Mouse (Mus musculus) hindbrain, postnatal 0 days (tissue): Measurements from ENCODE around the gene Cenpa. TPM values are rescaled to one million over a fixed set of nuclear protein-coding genes. Genes with fewer than 3 reads are reported as not detected.
A peak's percentile ranks its signal among the peaks of the same experiment; 100 is the strongest.

Source experiments
- ATAC-seq: fragments of 200-750 bp; cut with Nextera tagmentation; 2 replicates; pipeline ENCODE4 v1.8.0; 2017; ENCODE audit warnings: mild to moderate bottlenecking, moderate TSS enrichment, moderate library complexity
- DNase-seq: peaks from one replicate; pipeline ENCODE4 v3.0.0-alpha.2; 2015; ENCODE audit warnings: low spot score
- H3K27ac ChIP-seq: fragments of 300-500 bp; sonication (generic); 2 replicates; pipeline ENCODE4 v1.5.1; 2014; ENCODE audit warnings: mild to moderate bottlenecking
- H3K27me3 ChIP-seq: fragments of 300-500 bp; sonication (generic); 2 replicates; pipeline ENCODE4 v1.6.1; 2014; ENCODE audit warnings: low read length, mixed read lengths; ENCODE audit not compliant: insufficient read depth
- H3K36me3 ChIP-seq: fragments of 300-500 bp; sonication (generic); 2 replicates; pipeline ENCODE4 v1.6.1; 2014; ENCODE audit warnings: low read length, mixed read lengths; ENCODE audit not compliant: insufficient read depth
- H3K4me1 ChIP-seq: fragments of 300-500 bp; sonication (generic); 2 replicates; pipeline ENCODE4 v1.6.1; 2014; ENCODE audit warnings: antibody characterized with exemption, low read length, mixed read lengths; ENCODE audit not compliant: insufficient read depth
- H3K4me2 ChIP-seq: fragments of 300-500 bp; sonication (generic); 2 replicates; pipeline ENCODE4 v1.6.1; 2014; ENCODE audit warnings: low read depth, mild to moderate bottlenecking, low read length, moderate library complexity, mixed read lengths
- H3K4me3 ChIP-seq: fragments of 300-500 bp; sonication (generic); 2 replicates; pipeline ENCODE4 v1.5.1; 2014; ENCODE audit warnings: low read length
- H3K9ac ChIP-seq: fragments of 300-500 bp; sonication (generic); replicated peaks from 2 replicates; pipeline ENCODE4 v1.6.1; 2014; ENCODE audit warnings: mild to moderate bottlenecking, low read length, moderate library complexity, mixed read lengths
- H3K9me3 ChIP-seq: fragments of 300-500 bp; sonication (generic); 2 replicates; pipeline ENCODE4 v1.6.1; 2016; ENCODE audit warnings: low read length, mixed read lengths
- CTCF ChIP-seq: IDR thresholded peaks from 2 replicates; pipeline ENCODE4 v1.5.1; 2016; ENCODE audit warnings: antibody characterized with exemption, control low read depth, low read depth
- WGBS: fragments of 180-500 bp; shearing (Covaris S2); extraction: QIAGEN DNeasy Blood & Tissue Kit; methylation state at CpG from one replicate; pipeline ENCODE4 v1.1.7; 2014; 5-methylcytosine and 5-hydroxymethylcytosine counted together
- polyA plus RNA-seq: library from polyadenylated mRNA; unstranded; fragments of >200 nt; fragmentation: Nextera tagmentation; extraction: Ambion mirVana; gene quantifications from 2 replicates; pipeline ENCODE4 v1.2.1, GENCODE M21; 2015
- total RNA-seq: library from RNA; depleted of rRNA; stranded (reverse); fragments of >200 nt; gene quantifications from 2 replicates; pipeline ENCODE4 v1.2.3, GENCODE M21; 2014

Cenpa gene
- total and polyA plus RNA-seq, 2 experiments from 2014 or later = 27.8 to 53.4 TPM

- 94% methylated on average over 9 of the region's 9 CpGs for WGBS
- H3K9me3 ChIP-seq = no peaks in the 10 kb centered on the region
- H3K36me3 ChIP-seq = no peaks in the 10 kb centered on the region
- DNase-seq = no peak
- TF ChIP-seq CTCF = no peak
- no peak for ATAC-seq
- H3K4me1 ChIP-seq = peaks cover 13% of the 10 kb centered on the region; the same call in 1 of the 2 replicates
- no peak overlapping the region for H3K9ac ChIP-seq
- H3K4me3 ChIP-seq = no peak overlapping the region
- H3K4me2 ChIP-seq = no peak overlapping the region
- peaks cover 12% of the 10 kb centered on the region; the same call in 1 of the 2 replicates for H3K27me3 ChIP-seq
- H3K27ac ChIP-seq = no peak overlapping the region
These were observed 45.3 kb upstream of the Cenpa start for GRCm38 (mm10) chr5:30621211-30621790.

DNA sequence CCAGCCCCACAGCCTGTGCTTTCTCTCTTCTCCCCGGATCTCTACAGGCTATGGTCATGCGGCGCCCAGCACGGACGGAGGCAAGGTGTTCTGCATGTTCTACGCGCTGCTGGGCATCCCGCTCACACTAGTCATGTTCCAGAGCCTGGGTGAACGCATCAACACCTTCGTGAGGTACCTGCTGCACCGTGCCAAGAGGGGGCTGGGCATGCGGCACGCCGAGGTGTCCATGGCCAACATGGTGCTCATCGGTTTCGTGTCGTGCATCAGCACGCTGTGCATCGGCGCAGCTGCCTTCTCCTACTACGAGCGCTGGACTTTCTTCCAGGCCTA lies 44.8 kb upstream of the Cenpa start:
- H3K9me3 ChIP-seq = no peaks in the 10 kb centered on the region
- peak overlapping the region; percentile 45 for H3K4me2 ChIP-seq
- H3K36me3 ChIP-seq = no peaks in the 10 kb centered on the region
- ATAC-seq = peak; percentile 24
- DNase-seq = no peak
- 49% methylated on average over 22 of the region's 22 CpGs for WGBS
- no peak overlapping the region for H3K27ac ChIP-seq
- peak overlapping the region; percentile 16; the same call in 1 of the 2 replicates for H3K4me3 ChIP-seq
- H3K4me1 ChIP-seq = peaks cover 13% of the 10 kb centered on the region; the same call in 1 of the 2 replicates
- H3K9ac ChIP-seq = no peak overlapping the region
- H3K27me3 ChIP-seq = peaks cover 12% of the 10 kb centered on the region; the same call in 1 of the 2 replicates
- no peak for TF ChIP-seq CTCF

- no peak for TF ChIP-seq CTCF
- ATAC-seq = peak; percentile 51
- no peak overlapping the region for H3K9ac ChIP-seq
These were observed 44.3 kb upstream of the Cenpa start for GRCm38 (mm10) chr5:30622177-30622840.

DNA sequence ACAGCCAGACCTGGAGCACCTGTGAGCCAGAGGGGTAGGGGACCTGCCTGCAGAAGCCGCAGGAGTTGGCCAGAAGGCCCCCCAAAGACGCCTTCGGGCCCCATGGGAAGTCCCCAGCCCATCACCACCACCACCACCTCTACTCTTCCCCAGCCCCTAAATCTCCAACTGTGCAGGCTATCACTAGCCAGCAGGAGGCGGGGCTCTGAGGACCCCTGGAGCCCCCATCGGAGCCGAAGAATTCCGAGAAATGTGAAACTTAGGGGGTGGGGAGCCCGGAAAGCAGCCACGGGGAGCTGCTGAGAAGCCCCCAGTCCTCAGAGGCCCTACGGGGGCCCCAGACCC lies 43.8 kb upstream of the Cenpa start:
- peaks cover 12% of the 10 kb centered on the region; the same call in 1 of the 2 replicates for H3K27me3 ChIP-seq
- no peak for TF ChIP-seq CTCF
- no peak overlapping the region for H3K27ac ChIP-seq
- H3K4me1 ChIP-seq = peaks cover 13% of the 10 kb centered on the region; the same call in 1 of the 2 replicates
- H3K36me3 ChIP-seq = no peaks in the 10 kb centered on the region
- peak overlapping the region; percentile 16 for H3K4me3 ChIP-seq
- H3K9ac ChIP-seq = no peak overlapping the region
- peak overlapping the region; percentile 45 for H3K4me2 ChIP-seq
- WGBS = 18% methylated on average over 10 of the region's 10 CpGs
- no peaks in the 10 kb centered on the region for H3K9me3 ChIP-seq
- ATAC-seq = no peak; the same call in 1 of the 2 replicates
- DNase-seq = no peak

More at GRCm38 (mm10) chr5:30622177-30622840, 44.3 kb upstream of the Cenpa start:
- Histone ChIP-seq H3K36me3 (no peaks in the 10 kb centered on the region), H3K9me3 (no peaks in the 10 kb centered on the region), H3K27me3 (peaks cover 12% of the 10 kb centered on the region; the same call in 1 of the 2 replicates), H3K27ac (no peak overlapping the region), H3K4me2 (peak overlapping the region; percentile 45), H3K4me3 (peak overlapping the region; percentile 16), H3K4me1 (peaks cover 13% of the 10 kb centered on the region; the same call in 1 of the 2 replicates)
- DNase-seq = peak; percentile 54
- WGBS = 4% methylated on average over 68 of the region's 69 CpGs

DNA sequence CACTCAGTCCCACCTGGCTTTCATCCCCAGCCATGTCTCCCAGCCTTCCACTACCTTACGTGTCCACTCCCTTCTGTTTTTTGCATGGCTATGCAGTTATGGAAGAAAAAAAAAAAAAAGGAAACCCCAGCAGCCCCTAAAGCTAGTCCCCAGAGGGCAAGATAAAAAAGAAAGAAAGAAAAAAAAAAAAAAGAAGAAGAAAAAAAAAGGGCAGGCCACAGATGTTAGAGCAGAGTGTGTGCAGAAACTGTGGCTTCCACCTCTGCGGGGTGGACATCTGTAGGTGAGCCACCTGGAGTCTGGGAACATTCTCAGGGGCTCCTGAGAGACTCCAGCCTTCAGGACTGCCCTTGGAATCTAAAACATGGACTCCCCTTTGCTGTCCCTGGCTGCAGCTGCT lies 43.2 kb upstream of the Cenpa start:
- 78% methylated on average over 2 of the region's 2 CpGs for WGBS
- ATAC-seq = no peak

DNA sequence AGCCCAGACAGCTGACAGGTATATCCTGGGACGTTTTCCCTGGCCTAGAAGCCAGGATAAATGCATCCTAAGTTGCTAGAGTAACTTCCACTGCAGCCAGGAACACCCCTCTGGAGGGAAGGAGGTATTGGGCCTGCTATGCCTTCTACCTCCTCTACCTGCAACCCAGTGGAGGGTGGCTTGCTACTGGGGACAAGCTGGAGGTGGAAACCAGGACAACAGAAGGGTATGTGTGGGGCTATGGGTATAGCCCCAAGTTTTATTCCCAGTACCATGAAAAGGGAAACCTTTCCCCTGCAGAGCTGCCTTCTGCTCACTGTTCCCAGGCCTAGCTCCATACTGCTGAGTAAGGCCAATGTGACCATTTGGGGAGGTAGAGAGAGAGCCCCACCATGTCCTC lies 42.3 kb upstream of the Cenpa start:
- Histone ChIP-seq H3K27me3 (peaks cover 12% of the 10 kb centered on the region; the same call in 1 of the 2 replicates), H3K27ac (no peak overlapping the region), H3K36me3 (no peaks in the 10 kb centered on the region), H3K4me1 (peaks cover 13% of the 10 kb centered on the region; the same call in 1 of the 2 replicates), H3K9me3 (no peaks in the 10 kb centered on the region), H3K4me2 (no peak overlapping the region), H3K9ac (no peak overlapping the region), H3K4me3 (no peak overlapping the region)
- DNase-seq (no peak), ATAC-seq (no peak)
- no peak for TF ChIP-seq CTCF
- 41% methylated on average over 1 of the region's 1 CpGs for WGBS

More for the DNA sequence above, 43.2 kb upstream of the Cenpa start:
- H3K36me3 ChIP-seq = no peaks in the 10 kb centered on the region
- H3K4me2 ChIP-seq = no peak overlapping the region
- peaks cover 13% of the 10 kb centered on the region; the same call in 1 of the 2 replicates for H3K4me1 ChIP-seq
- H3K27ac ChIP-seq = no peak overlapping the region
- TF ChIP-seq CTCF = no peak
- H3K9me3 ChIP-seq = no peaks in the 10 kb centered on the region
- H3K9ac ChIP-seq = no peak overlapping the region
- no peak overlapping the region for H3K4me3 ChIP-seq
- H3K27me3 ChIP-seq = peaks cover 12% of the 10 kb centered on the region; the same call in 1 of the 2 replicates
- DNase-seq = no peak

DNA sequence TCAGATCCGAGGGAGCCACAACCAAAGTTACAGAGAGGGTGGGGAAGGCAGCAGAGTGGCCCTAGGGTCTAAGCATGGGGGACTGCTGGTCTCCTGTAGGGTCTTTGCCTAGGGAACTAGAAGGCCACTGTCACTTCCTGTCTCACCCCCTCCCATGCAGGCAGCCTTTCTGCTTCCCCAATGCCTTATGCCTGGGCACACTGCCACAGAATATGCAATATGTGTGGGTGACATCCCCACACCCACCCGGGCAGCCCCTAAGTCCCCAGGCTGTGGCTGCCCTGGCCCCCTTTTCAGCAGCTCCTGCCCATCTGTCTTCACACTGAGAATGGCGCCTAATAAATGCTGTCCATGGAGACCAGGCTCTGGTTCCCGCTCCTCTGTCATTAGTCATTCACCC lies 41.7 kb upstream of the Cenpa start:
- Histone ChIP-seq H3K27me3 (peaks cover 12% of the 10 kb centered on the region; the same call in 1 of the 2 replicates), H3K36me3 (no peaks in the 10 kb centered on the region), H3K9me3 (no peaks in the 10 kb centered on the region), H3K27ac (no peak overlapping the region), H3K4me1 (peaks cover 13% of the 10 kb centered on the region; the same call in 1 of the 2 replicates), H3K9ac (no peak overlapping the region), H3K4me2 (no peak overlapping the region), H3K4me3 (no peak overlapping the region)
- DNase-seq (no peak), ATAC-seq (no peak)
- WGBS = 43% methylated on average over 4 of the region's 4 CpGs
- TF ChIP-seq CTCF = no peak
